In genomic region chr12:101904906-101905305, GRCm38 (mm10) we compare ENCODE assay signal across 21 mouse cellular contexts.
"Had no signal": no experiment of that assay in that cellular context is flagged by ENCODE, and none has a peak within 500 bp of the region (broad histone marks: within the 10 kb centered on the region; RNA-seq: fewer than 3 reads in every experiment).

No protein-coding gene starts in this region.

- H3K27ac ChIP-seq: layer of hippocampus, adult 2 months; left cerebral cortex, adult 2 months; liver, embryonic 13.5 days; midbrain, embryonic 10.5 days; midbrain, embryonic 13.5 days; neural tube, embryonic 13.5 days had no signal

- DNase-seq: kidney, adult 9 months; kidney, postnatal 14 days; kidney, postnatal 4 days; layer of hippocampus, adult 9-11 months; liver, embryonic 13.5 days; lung, adult 2 months; lung, postnatal 14 days; lung, postnatal 4 days; retina, postnatal 1 day; right cerebral cortex, postnatal 25 days; thymus, adult 2 months; thymus, postnatal 14 days; thymus, postnatal 4 days had no signal

- H3K27me3 ChIP-seq: liver, embryonic 13.5 days; megakaryocyte, embryonic 14.5 days; midbrain, embryonic 13.5 days; neural tube, embryonic 13.5 days had no signal

- H3K4me3 ChIP-seq: layer of hippocampus, adult 2 months; left cerebral cortex, adult 2 months; liver, embryonic 13.5 days; megakaryocyte, embryonic 14.5 days; midbrain, embryonic 10.5 days; midbrain, embryonic 13.5 days; myocyte; neural tube, embryonic 13.5 days had no signal

- H3K4me1 ChIP-seq: midbrain, embryonic 10.5 days; midbrain, embryonic 13.5 days; neural tube, embryonic 13.5 days had no signal

- H3K9ac ChIP-seq: liver, embryonic 13.5 days; midbrain, embryonic 13.5 days; neural tube, embryonic 13.5 days had no signal

- H3K9me3 ChIP-seq: liver, embryonic 13.5 days; midbrain, embryonic 10.5 days; midbrain, embryonic 13.5 days; neural tube, embryonic 13.5 days had no signal

- H3K4me2 ChIP-seq: liver, embryonic 13.5 days; midbrain, embryonic 13.5 days; neural tube, embryonic 13.5 days had no signal

- ATAC-seq: midbrain, embryonic 13.5 days; midbrain, embryonic 16.5 days had no signal
